Mouse (Mus musculus) embryonic facial prominence, embryonic 11.5 days (tissue): ENCODE measurements at regions not wholly inside any gene's neighbourhood (a gene's known extent, or its start where the extent isn't known, plus 50 kb on each side); places are given as distances from the start of the nearest gene placed in this dataset.

Source experiments
- ATAC-seq: fragments of 200-750 bp; cut with Nextera tagmentation; replicated peaks from 2 replicates; pipeline ENCODE4 v1.8.0; 2017; ENCODE audit warnings: low read depth; ENCODE audit not compliant: insufficient number of reproducible peaks, low FRiP score, low TSS enrichment
- DNase-seq: peaks from one replicate; pipeline ENCODE4 v3.0.0-alpha.2; 2015; ENCODE audit warnings: low spot score
- H3K27ac ChIP-seq: fragments of 300-500 bp; sonication (generic); replicated peaks from 2 replicates; pipeline ENCODE4 v1.5.1; 2014; ENCODE audit warnings: mild to moderate bottlenecking, low read depth, low read length, control low read depth
- H3K27me3 ChIP-seq: fragments of 300-500 bp; sonication (generic); 2 replicates; pipeline ENCODE4 v1.6.1; 2014; ENCODE audit warnings: mild to moderate bottlenecking, low read length, moderate library complexity, mixed read lengths; ENCODE audit not compliant: control insufficient read depth, insufficient read depth
- H3K36me3 ChIP-seq: fragments of 300-500 bp; sonication (generic); replicated peaks from 2 replicates; pipeline ENCODE4 v1.6.1; 2014; ENCODE audit warnings: low read depth, mild to moderate bottlenecking, low read length, moderate library complexity, mixed read lengths; ENCODE audit not compliant: control insufficient read depth, insufficient read depth
- H3K4me1 ChIP-seq: fragments of 300-500 bp; sonication (generic); 2 replicates; pipeline ENCODE4 v1.6.1; 2014; ENCODE audit warnings: low read length, mixed read lengths; ENCODE audit not compliant: control insufficient read depth, insufficient read depth
- H3K4me2 ChIP-seq: fragments of 300-500 bp; sonication (generic); 2 replicates; pipeline ENCODE4 v1.6.1; 2014; ENCODE audit warnings: low read depth, mild to moderate bottlenecking, control low read depth, low read length, moderate library complexity
- H3K4me3 ChIP-seq: fragments of 300-500 bp; sonication (generic); 2 replicates; pipeline ENCODE4 v1.5.1; 2014; ENCODE audit warnings: low read depth, low read length, control low read depth
- H3K9ac ChIP-seq: fragments of 300-500 bp; sonication (generic); replicated peaks from 2 replicates; pipeline ENCODE4 v1.6.1; 2014; ENCODE audit warnings: mild to moderate bottlenecking, control low read depth, low read length
- H3K9me3 ChIP-seq: fragments of 300-500 bp; sonication (generic); replicated peaks from 2 replicates; pipeline ENCODE4 v1.6.1; 2016; ENCODE audit warnings: mild to moderate bottlenecking, low read length, inconsistent platforms, mixed read lengths; ENCODE audit not compliant: control insufficient read depth
- WGBS: fragments of 180-500 bp; shearing (Covaris S2); extraction: QIAGEN DNeasy Blood & Tissue Kit; methylation state at CpG from one replicate; pipeline ENCODE4 v1.1.7; 2014; 5-methylcytosine and 5-hydroxymethylcytosine counted together

GRCm38 (mm10) chr3:148422720-148423119, 567.6 kb downstream of the Adgrl2 start:
- DNase-seq = no peak
- WGBS = 40% methylated on average over 3 of the region's 3 CpGs
- H3K4me2 ChIP-seq = no peak overlapping the region

GRCm38 (mm10) chr3:148422205-148422604, 568.1 kb downstream of the Adgrl2 start:
- no peaks in the 10 kb centered on the region for H3K4me1 ChIP-seq
- no peak for ATAC-seq
- WGBS = 68% methylated on average over 2 of the region's 2 CpGs

More at GRCm38 (mm10) chr3:148422720-148423119, 567.6 kb downstream of the Adgrl2 start:
- Histone ChIP-seq H3K9ac (no peak overlapping the region), H3K27ac (no peak overlapping the region), H3K4me1 (no peaks in the 10 kb centered on the region), H3K9me3 (no peaks in the 10 kb centered on the region), H3K4me3 (no peak overlapping the region), H3K27me3 (no peaks in the 10 kb centered on the region), H3K36me3 (no peaks in the 10 kb centered on the region)
- no peak for ATAC-seq

GRCm38 (mm10) chr3:148420303-148420702, 570.1 kb downstream of the Adgrl2 start:
- no peak overlapping the region for H3K27ac ChIP-seq
- no peak overlapping the region for H3K4me3 ChIP-seq
- no peaks in the 10 kb centered on the region for H3K27me3 ChIP-seq
- no peaks in the 10 kb centered on the region for H3K36me3 ChIP-seq
- H3K4me1 ChIP-seq = no peaks in the 10 kb centered on the region
- DNase-seq (no peak), ATAC-seq (no peak)
- no peak overlapping the region for H3K9ac ChIP-seq
- H3K4me2 ChIP-seq = no peak overlapping the region
- 86% methylated on average over 5 of the region's 5 CpGs for WGBS
- no peaks in the 10 kb centered on the region for H3K9me3 ChIP-seq

More at GRCm38 (mm10) chr3:148422205-148422604, 568.1 kb downstream of the Adgrl2 start:
- no peaks in the 10 kb centered on the region for H3K36me3 ChIP-seq
- no peak for DNase-seq
- no peak overlapping the region for H3K4me2 ChIP-seq
- H3K9ac ChIP-seq = no peak overlapping the region
- H3K27me3 ChIP-seq = no peaks in the 10 kb centered on the region
- no peak overlapping the region for H3K27ac ChIP-seq
- H3K4me3 ChIP-seq = no peak overlapping the region
- no peaks in the 10 kb centered on the region for H3K9me3 ChIP-seq

GRCm38 (mm10) chr3:148419462-148420074, 570.8 kb downstream of the Adgrl2 start:
- ATAC-seq (no peak), DNase-seq (no peak)
- Histone ChIP-seq H3K9ac (no peak overlapping the region), H3K9me3 (no peaks in the 10 kb centered on the region), H3K4me2 (no peak overlapping the region), H3K4me3 (no peak overlapping the region), H3K4me1 (no peaks in the 10 kb centered on the region), H3K36me3 (no peaks in the 10 kb centered on the region), H3K27me3 (no peaks in the 10 kb centered on the region), H3K27ac (no peak overlapping the region)
- 83% methylated on average over 2 of the region's 2 CpGs for WGBS

GRCm38 (mm10) chr3:148418067-148418466, 572.3 kb downstream of the Adgrl2 start:
- Histone ChIP-seq H3K9ac (no peak overlapping the region), H3K27ac (no peak overlapping the region), H3K27me3 (no peaks in the 10 kb centered on the region), H3K4me2 (no peak overlapping the region), H3K4me3 (no peak overlapping the region), H3K4me1 (no peaks in the 10 kb centered on the region), H3K9me3 (no peaks in the 10 kb centered on the region), H3K36me3 (no peaks in the 10 kb centered on the region)
- DNase-seq = no peak
- WGBS = 10% methylated on average over 6 of the region's 6 CpGs
- ATAC-seq = no peak

- Histone ChIP-seq H3K4me2 (no peak overlapping the region), H3K9ac (no peak overlapping the region), H3K27me3 (no peaks in the 10 kb centered on the region), H3K9me3 (no peaks in the 10 kb centered on the region), H3K4me1 (no peaks in the 10 kb centered on the region), H3K27ac (no peak overlapping the region), H3K4me3 (no peak overlapping the region), H3K36me3 (no peaks in the 10 kb centered on the region)
- no peak for ATAC-seq
- DNase-seq = no peak
- 85% methylated on average over 7 of the region's 7 CpGs for WGBS
Observed at GRCm38 (mm10) chr3:148415443-148415842, 574.9 kb downstream of the Adgrl2 start.

- no peak for DNase-seq
- no peaks in the 10 kb centered on the region for H3K9me3 ChIP-seq
- no peak overlapping the region for H3K9ac ChIP-seq
- H3K4me2 ChIP-seq = no peak overlapping the region
- H3K36me3 ChIP-seq = no peaks in the 10 kb centered on the region
- WGBS = 97% methylated on average over 1 of the region's 1 CpGs
- H3K27me3 ChIP-seq = no peaks in the 10 kb centered on the region
- no peak for ATAC-seq
- H3K4me1 ChIP-seq = no peaks in the 10 kb centered on the region
- H3K27ac ChIP-seq = no peak overlapping the region
- H3K4me3 ChIP-seq = no peak overlapping the region
Observed at GRCm38 (mm10) chr3:148413027-148413426, 577.3 kb downstream of the Adgrl2 start.

GRCm38 (mm10) chr3:148412191-148412590, 578.2 kb downstream of the Adgrl2 start:
- no peaks in the 10 kb centered on the region for H3K27me3 ChIP-seq
- no peaks in the 10 kb centered on the region for H3K9me3 ChIP-seq
- no peak overlapping the region for H3K4me2 ChIP-seq
- WGBS = 63% methylated on average over 1 of the region's 1 CpGs
- no peaks in the 10 kb centered on the region for H3K36me3 ChIP-seq
- ATAC-seq = no peak
- no peak overlapping the region for H3K27ac ChIP-seq
- no peak overlapping the region for H3K4me3 ChIP-seq
- H3K4me1 ChIP-seq = no peaks in the 10 kb centered on the region
- H3K9ac ChIP-seq = no peak overlapping the region
- no peak for DNase-seq
